Mouse (Mus musculus) left cerebral cortex, postnatal 14 days (tissue): ENCODE measurements around the gene Bmp8a. TPM values are rescaled to one million over a fixed set of nuclear protein-coding genes. Genes with fewer than 3 reads are reported as not detected.
"Not testable (repeated sequence)": the region's sequence is repeated elsewhere in the genome, so short reads cannot be mapped to it uniquely, and the experiment has no call there.

Experiments
- DNase-seq, 2 experiments: peaks; one replicate each; pipeline ENCODE4 v3.0.0; 2021 to 2022; ENCODE audit warnings: low spot score in 2 of 2, mixed read lengths in 1 of 2
- intact Hi-C: fragments of 180-260 bp; cut with DNase I; formaldehyde crosslinking; loops from one replicate; pipeline ENCODE4 v1.15.1; 2025
- total RNA-seq, 2 experiments: library from RNA; stranded (reverse); gene quantifications; 2 replicates each; pipeline ENCODE4 v1.2.3; 2021

Gene Bmp8a
- total RNA-seq, 2 experiments from 2014 or later = 0.24 to 0.30 TPM

- intact Hi-C loops, DNase-seq: not testable (repeated sequence)
Observed at GRCm38 (mm10) chr4:123295026-123295425, 48.0 kb downstream of the Bmp8a start.

DNA sequence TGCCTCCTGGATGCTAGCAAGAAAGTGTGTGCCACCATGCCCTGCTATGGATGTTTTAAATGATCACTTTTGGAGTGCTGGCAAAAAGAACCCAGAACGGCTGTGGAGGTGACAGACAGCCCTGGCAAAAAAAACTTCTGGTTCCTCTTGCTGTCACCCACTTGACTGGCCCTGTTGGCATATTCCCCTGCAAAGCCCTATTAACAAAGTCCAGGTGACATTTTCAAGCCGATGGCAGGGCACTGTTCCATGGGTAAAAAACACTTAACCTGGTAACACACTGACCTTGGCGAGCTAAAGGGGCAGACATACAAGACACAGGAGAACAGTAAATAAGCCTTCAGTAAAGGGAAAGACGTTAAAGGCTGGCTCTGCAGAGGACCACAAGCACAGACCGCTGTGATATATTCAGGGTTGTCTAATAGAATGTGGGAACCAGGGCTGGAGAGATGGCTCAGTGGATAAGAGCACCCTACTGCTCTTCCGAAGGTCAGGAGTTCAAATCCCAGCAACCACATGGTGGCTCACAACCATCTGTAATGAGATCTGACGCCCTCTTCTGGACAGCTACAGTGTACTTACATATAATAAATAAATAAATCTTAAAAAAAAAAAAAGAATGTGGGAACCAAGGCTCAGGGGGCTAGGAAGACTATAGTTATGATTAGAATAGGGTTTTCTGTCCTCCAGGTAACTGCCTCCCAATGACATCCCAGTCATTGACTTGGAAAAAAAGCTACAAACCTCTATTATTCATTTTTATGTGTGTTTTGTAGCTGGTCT, 49.2 kb downstream of the Bmp8a start:
- intact Hi-C loops = no loop called here
- DNase-seq = no peak

DNA sequence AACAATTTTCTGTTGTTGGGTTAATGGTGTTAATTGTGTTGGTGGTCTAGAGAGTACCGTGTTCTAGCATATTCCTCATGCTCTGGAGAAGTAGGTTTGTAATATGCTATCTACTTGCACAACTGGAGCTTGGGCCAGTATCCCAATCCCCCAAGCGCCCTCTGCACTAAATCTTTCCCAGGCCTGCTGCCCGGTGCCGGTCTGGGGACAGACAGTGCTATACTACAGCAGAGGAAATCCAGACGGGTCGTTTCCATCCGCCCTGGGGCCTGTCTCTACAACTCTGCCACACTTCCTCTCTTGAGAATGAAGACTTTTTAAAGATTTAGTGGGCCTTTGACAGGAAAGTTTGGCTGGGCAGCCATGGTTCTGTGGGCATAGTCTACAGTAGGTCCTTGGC, 50.1 kb downstream of the Bmp8a start:
- no peak for DNase-seq
- intact Hi-C loops = no loop called here

- no peak for DNase-seq
- intact Hi-C loops = no loop called here
Observed at GRCm38 (mm10) chr4:123292390-123292789, 50.7 kb downstream of the Bmp8a start.

DNA sequence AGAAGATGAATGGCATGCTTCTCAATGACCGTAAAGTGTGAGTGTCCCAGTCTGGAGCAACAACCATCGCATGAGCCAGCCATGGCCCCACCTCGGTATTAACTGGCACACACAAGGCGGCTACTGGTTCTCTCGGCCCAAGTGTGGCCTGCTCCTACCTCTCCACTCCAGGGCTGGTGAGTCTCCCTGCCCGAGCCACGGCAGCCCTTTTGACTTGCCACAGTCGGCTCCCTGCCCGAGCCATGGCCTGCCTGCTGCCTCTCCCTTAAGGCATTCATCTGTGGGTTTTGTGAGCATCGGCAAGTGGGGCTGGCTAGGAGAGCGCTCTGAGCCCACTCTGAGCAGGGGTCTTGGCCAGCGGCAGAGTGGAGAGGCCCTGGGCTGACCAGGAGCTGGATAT, 54.0 kb downstream of the Bmp8a start:
- DNase-seq = no peak
- intact Hi-C loops = no loop called here

DNA sequence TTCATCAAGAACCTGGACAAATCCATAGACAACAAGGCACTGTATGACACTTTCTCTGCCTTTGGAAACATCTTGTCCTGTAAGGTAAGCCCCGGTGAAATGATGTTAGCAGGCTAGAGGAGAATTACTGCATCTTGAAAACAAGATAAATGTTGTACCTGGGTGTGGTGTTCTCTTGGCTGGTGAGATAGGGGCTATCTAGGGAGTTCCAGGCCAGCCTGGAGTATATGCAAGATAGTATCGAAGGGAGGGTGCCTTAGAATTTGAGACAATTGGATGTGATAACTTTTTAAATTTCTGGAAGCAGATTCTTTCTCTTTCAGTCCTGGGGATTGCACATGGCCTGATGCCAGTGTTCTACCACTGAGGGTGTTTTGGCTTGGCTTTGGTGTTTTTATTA, 56.3 kb downstream of the Bmp8a start:
- no peak for DNase-seq
- intact Hi-C loops = no loop called here

DNA sequence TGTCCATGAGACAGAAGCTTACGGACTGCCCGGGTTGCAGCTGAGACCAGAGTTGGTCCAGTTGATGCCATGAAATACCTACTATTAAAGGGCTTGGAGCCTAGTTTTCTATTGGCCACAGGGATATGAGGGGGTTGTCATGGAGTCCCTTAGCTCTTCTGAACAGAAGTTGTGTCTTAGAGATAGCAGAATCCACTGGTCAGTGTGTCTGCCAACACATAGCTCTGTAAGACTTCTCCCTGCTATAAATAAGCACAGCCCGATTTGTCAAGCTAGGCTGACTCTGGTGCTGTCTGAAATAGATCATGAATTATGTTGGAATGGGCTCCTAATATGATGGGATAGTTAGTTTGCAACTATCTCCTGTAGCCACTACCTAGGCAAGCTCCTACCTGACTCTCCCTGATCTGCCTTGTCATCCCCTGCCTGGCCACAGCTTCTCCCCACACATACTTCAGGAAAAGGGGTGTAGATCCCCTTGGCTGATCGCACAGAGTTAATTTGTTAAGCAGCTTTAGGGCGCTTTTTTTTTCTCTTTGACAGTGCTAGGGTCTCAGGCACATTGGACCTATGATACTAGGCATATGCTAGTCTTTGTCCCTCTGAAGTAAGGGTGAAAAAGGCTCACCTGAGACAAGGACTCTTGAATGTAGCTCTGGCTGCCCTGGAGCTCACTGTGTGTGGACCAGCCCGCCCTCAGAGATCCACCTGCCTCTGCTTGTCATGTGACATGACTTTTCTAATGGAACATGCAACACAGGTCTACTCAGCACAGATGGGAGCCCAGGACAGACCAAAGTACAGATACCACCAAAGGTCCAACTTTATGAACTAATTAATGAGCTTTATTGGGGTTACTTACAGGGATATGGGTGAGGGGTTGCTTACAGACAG, 58.1 kb downstream of the Bmp8a start:
- intact Hi-C loops = no loop called here
- no peak for DNase-seq

DNA sequence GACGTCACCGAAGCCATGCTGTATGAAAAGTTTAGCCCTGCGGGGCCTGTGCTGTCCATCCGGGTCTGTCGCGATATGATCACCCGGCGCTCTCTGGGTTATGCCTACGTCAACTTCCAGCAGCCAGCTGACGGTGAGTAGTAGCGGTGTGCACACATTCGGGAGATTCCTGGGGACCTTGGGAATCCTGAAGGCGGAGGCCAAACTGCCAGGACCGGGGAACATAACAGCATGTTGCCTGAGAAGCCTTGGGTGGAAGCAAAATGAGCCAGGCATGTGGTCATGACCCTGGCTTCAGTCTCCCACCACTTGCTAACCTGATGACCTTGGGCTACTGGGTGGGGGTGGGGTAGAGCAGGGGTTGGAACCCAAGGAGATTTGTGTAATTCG, 59.4 kb downstream of the Bmp8a start:
- intact Hi-C loops, DNase-seq: not testable (repeated sequence)

- intact Hi-C loops = not testable (repeated sequence)
- DNase-seq = peak in 1 of 2 experiments; percentile 46
Observed at GRCm38 (mm10) chr4:123282915-123283674, 60.0 kb downstream of the Bmp8a start.

DNA sequence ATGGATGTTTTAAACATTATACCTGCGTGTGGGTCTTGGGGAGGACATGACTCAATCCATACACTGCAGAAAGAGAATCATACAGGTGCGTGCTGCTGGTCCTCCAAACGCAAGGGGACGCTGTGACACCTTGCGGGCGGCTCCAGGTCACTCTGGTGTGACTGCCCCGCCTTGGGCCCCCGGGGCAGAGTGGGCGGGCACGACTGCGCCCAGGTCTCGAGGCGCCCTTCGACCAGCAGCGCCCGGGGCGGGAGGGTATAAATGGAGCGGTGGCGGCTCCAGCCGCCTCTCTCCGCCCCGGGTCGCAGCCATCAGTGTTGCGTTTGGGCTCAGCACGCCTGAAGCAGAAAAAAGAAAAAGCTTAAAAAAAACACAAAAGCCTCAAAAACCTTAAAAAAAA, 60.6 kb downstream of the Bmp8a start:
- DNase-seq = peak; percentile 82 to 83
- intact Hi-C loops = no loop called here

DNA sequence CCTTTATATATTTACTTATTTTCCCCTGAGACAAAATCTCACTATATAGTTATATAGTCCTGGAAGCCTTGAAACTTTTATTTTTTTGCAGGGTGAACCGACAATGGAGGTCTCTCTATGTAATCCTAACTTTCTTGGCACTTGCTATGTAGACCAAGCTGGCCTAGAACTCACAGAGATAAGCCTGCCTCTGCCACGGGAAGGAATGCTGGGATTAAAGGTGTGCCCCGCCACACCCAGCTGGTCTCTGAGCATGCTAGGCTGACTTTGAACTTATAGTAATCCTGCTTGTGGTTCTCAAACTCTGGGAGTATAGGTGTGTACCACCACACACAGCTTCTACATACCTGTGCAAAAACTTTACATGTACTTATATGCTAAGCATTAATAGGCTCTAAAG, 62.9 kb downstream of the Bmp8a start:
- no peak for DNase-seq
- intact Hi-C loops = no loop called here

DNA sequence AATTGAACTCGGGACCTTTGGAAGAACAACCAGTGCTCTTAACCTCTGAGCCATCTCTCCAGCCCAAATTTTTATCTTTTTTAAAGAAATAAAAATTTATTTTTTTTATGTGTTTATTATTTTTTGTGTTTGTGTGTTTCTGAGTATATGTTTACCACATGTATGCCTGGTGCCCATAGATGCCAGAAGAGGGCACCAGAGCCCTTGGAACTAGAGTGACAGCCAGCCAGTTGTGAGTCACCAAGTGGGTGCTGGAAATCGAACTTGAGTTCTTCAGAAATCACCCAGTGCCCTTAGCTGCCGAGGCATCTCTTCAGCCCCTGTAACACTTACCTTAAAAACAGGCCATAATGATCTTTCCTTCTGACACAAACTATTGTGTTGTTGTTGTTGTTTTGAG, 72.0 kb downstream of the Bmp8a start:
- no peak for DNase-seq
- intact Hi-C loops = no loop called here

Other genes starting within 250 kb of the Bmp8a start
- gene Bmp8b, start 238.1 kb downstream of the Bmp8a start, total RNA-seq = under 1 TPM; 0.24 to 0.40 TPM
- under 1 TPM in 1 of 2 experiments, not detected in 1; 0.30 TPM for gene Oxct2b, start 227.0 kb downstream of the Bmp8a start, total RNA-seq
- 10 to 100 TPM; 20.7 to 22.6 TPM for gene Ppie, start 203.3 kb downstream of the Bmp8a start, total RNA-seq
- gene Hpcal4, start 160.0 kb downstream of the Bmp8a start, total RNA-seq = 100 to 1,000 TPM; 350 to 371 TPM
- 10 to 100 TPM; 10.1 to 11.0 TPM for gene Nt5c1a, start 141.7 kb downstream of the Bmp8a start, total RNA-seq
- 1 to 10 TPM; 6.4 to 7.1 TPM for gene Heyl, start 109.7 kb downstream of the Bmp8a start, total RNA-seq
- 10 to 100 TPM; 37.2 to 39.2 TPM for gene Pabpc4, start 80.9 kb downstream of the Bmp8a start, total RNA-seq
- gene Oxct2a, start 19.6 kb downstream of the Bmp8a start, total RNA-seq = not detected